Mouse (Mus musculus): Measurements from ENCODE around the gene Prss48. TPM values are rescaled to one million over a fixed set of nuclear protein-coding genes. Genes with fewer than 3 reads are reported as not detected.
"Not testable (repeated sequence)": the region's sequence is repeated elsewhere in the genome, so short reads cannot be mapped to it uniquely, and the experiment has no call there.

The Prss48 gene
- polyA plus RNA-seq, 1 experiment from 2014 or later = not detected

- Histone ChIP-seq H3K27ac (no peak overlapping the region), H3K9me3 (no peaks in the 10 kb centered on the region), H3K36me3 (no peaks in the 10 kb centered on the region), H3K4me1 (replicated peaks) (0 out of 2 replicates have a peak, but pooled peaks cover 3% of the 10 kb centered on the region), H3K27me3 (ENCODE audit: insufficient read depth, poor library complexity, severe bottlenecking) (no peaks in the 10 kb centered on the region), H3K4me3 (no peak overlapping the region)
- 74% methylated on average over 5 of the region's 5 CpGs for WGBS
- DNase-seq (ENCODE audit: low spot score) = no peak
These were observed 10.5 kb downstream of the Prss48 start for GRCm38 (mm10) chr3:85991802-85992156.

- no peak for DNase-seq (ENCODE audit: low spot score)
- Histone ChIP-seq H3K4me3 (no peak overlapping the region), H3K9me3 (no peaks in the 10 kb centered on the region), H3K27me3 (ENCODE audit: insufficient read depth, poor library complexity, severe bottlenecking) (no peaks in the 10 kb centered on the region), H3K27ac (no peak overlapping the region), H3K36me3 (no peaks in the 10 kb centered on the region), H3K4me1 (replicated peaks) (0 out of 2 replicates have a peak, but pooled peaks cover 3% of the 10 kb centered on the region)
- 77% methylated on average over 6 of the region's 6 CpGs for WGBS
These were observed 11.0 kb downstream of the Prss48 start for GRCm38 (mm10) chr3:85991140-85991801.

GRCm38 (mm10) chr3:85987225-85987624 lies 15.1 kb downstream of the Prss48 start:
- H3K9me3 ChIP-seq = no peaks in the 10 kb centered on the region
- no peak overlapping the region for H3K27ac ChIP-seq
- H3K4me3 ChIP-seq = no peak overlapping the region
- H3K36me3 ChIP-seq = no peaks in the 10 kb centered on the region
- H3K4me1 ChIP-seq (replicated peaks) = 0 out of 2 replicates have a peak, but pooled peaks cover 3% of the 10 kb centered on the region
- WGBS = 92% methylated on average over 2 of the region's 2 CpGs
- DNase-seq (ENCODE audit: low spot score) = no peak
- no peaks in the 10 kb centered on the region for H3K27me3 ChIP-seq (ENCODE audit: insufficient read depth, poor library complexity, severe bottlenecking)

GRCm38 (mm10) chr3:85984537-85984936 lies 17.8 kb downstream of the Prss48 start:
- H3K27ac ChIP-seq = no peak overlapping the region
- H3K4me3 ChIP-seq = no peak overlapping the region
- H3K27me3 ChIP-seq (ENCODE audit: insufficient read depth, poor library complexity, severe bottlenecking) = no peaks in the 10 kb centered on the region
- H3K36me3 ChIP-seq = no peaks in the 10 kb centered on the region
- 92% methylated on average over 6 of the region's 6 CpGs for WGBS
- no peaks in the 10 kb centered on the region for H3K4me1 ChIP-seq (replicated peaks)
- H3K9me3 ChIP-seq = no peaks in the 10 kb centered on the region
- no peak for DNase-seq (ENCODE audit: low spot score)

GRCm38 (mm10) chr3:85981761-85982160 lies 20.5 kb downstream of the Prss48 start:
- not testable (repeated sequence) for DNase-seq (ENCODE audit: low spot score); H3K4me3 ChIP-seq; H3K27me3 ChIP-seq (ENCODE audit: insufficient read depth, poor library complexity, severe bottlenecking); H3K9me3 ChIP-seq; H3K36me3 ChIP-seq; H3K27ac ChIP-seq; H3K4me1 ChIP-seq (replicated peaks)
- WGBS = 81% methylated on average over 3 of the region's 3 CpGs

- H3K36me3 ChIP-seq = no peaks in the 10 kb centered on the region
- no peak for DNase-seq (ENCODE audit: low spot score)
- no peaks in the 10 kb centered on the region for H3K4me1 ChIP-seq (replicated peaks)
- no peaks in the 10 kb centered on the region for H3K9me3 ChIP-seq
- no peaks in the 10 kb centered on the region for H3K27me3 ChIP-seq (ENCODE audit: insufficient read depth, poor library complexity, severe bottlenecking)
- WGBS = 94% methylated on average over 4 of the region's 4 CpGs
- H3K4me3 ChIP-seq = no peak overlapping the region
- H3K27ac ChIP-seq = no peak overlapping the region
These were observed 22.3 kb downstream of the Prss48 start for GRCm38 (mm10) chr3:85980036-85980435.

GRCm38 (mm10) chr3:85974451-85974850 lies 27.8 kb downstream of the Prss48 start:
- WGBS = 81% methylated on average over 4 of the region's 4 CpGs
- Histone ChIP-seq H3K27ac (no peak overlapping the region), H3K9me3 (no peaks in the 10 kb centered on the region), H3K4me3 (no peak overlapping the region), H3K4me1 (replicated peaks) (peaks cover 31% of the 10 kb centered on the region), H3K27me3 (ENCODE audit: insufficient read depth, poor library complexity, severe bottlenecking) (0 out of 2 replicates have a peak, but pooled peaks cover 4% of the 10 kb centered on the region), H3K36me3 (no peaks in the 10 kb centered on the region)
- DNase-seq (ENCODE audit: low spot score) = no peak

GRCm38 (mm10) chr3:85973376-85974140 lies 28.7 kb downstream of the Prss48 start:
- Histone ChIP-seq H3K36me3 (no peaks in the 10 kb centered on the region), H3K4me3 (no peak overlapping the region), H3K9me3 (no peaks in the 10 kb centered on the region), H3K27me3 (ENCODE audit: insufficient read depth, poor library complexity, severe bottlenecking) (0 out of 2 replicates have a peak, but pooled peaks cover 4% of the 10 kb centered on the region), H3K27ac (no peak overlapping the region), H3K4me1 (replicated peaks) (peaks cover 31% of the 10 kb centered on the region)
- 92% methylated on average over 10 of the region's 10 CpGs for WGBS
- no peak for DNase-seq (ENCODE audit: low spot score)

- Histone ChIP-seq H3K9me3 (no peaks in the 10 kb centered on the region), H3K4me1 (replicated peaks) (peaks cover 31% of the 10 kb centered on the region), H3K27ac (peak overlapping the region; percentile 94), H3K36me3 (no peaks in the 10 kb centered on the region), H3K27me3 (ENCODE audit: insufficient read depth, poor library complexity, severe bottlenecking) (0 out of 2 replicates have a peak, but pooled peaks cover 4% of the 10 kb centered on the region), H3K4me3 (peak overlapping the region; percentile 81)
- DNase-seq (ENCODE audit: low spot score) = no peak
- WGBS = 1% methylated on average over 13 of the region's 13 CpGs
These were observed 30.7 kb downstream of the Prss48 start for GRCm38 (mm10) chr3:85971599-85971975.

GRCm38 (mm10) chr3:85970742-85971598 lies 31.3 kb downstream of the Prss48 start, which contains the start of gene Sh3d19:
TSS of gene Sh3d19 (plus strand) at chr3:85971109.
- Histone ChIP-seq H3K27ac (peak within 1 kb of the TSS; percentile 94), H3K9me3 (no peaks in the 10 kb centered on the region)

GRCm38 (mm10) chr3:85969040-85969439 lies 33.3 kb downstream of the Prss48 start:
- Histone ChIP-seq H3K4me1 (replicated peaks) (peaks cover 31% of the 10 kb centered on the region), H3K4me3 (no peak overlapping the region), H3K36me3 (no peaks in the 10 kb centered on the region), H3K9me3 (no peaks in the 10 kb centered on the region), H3K27me3 (ENCODE audit: insufficient read depth, poor library complexity, severe bottlenecking) (0 out of 2 replicates have a peak, but pooled peaks cover 4% of the 10 kb centered on the region), H3K27ac (no peak overlapping the region)
- no peak for DNase-seq (ENCODE audit: low spot score)
- 87% methylated on average over 8 of the region's 8 CpGs for WGBS

More at GRCm38 (mm10) chr3:85970742-85971598, 31.3 kb downstream of the Prss48 start, which contains the start of gene Sh3d19:
- 0 out of 2 replicates have a peak, but pooled peaks cover 4% of the 10 kb centered on the region for H3K27me3 ChIP-seq (ENCODE audit: insufficient read depth, poor library complexity, severe bottlenecking)
- peak; percentile 82 for DNase-seq (ENCODE audit: low spot score)
- WGBS = under 1% methylated on average over 73 of the region's 73 CpGs
- H3K4me3 ChIP-seq = peak within 1 kb of the TSS; percentile 81
- H3K36me3 ChIP-seq = no peaks in the 10 kb centered on the region
- H3K4me1 ChIP-seq (replicated peaks) = peaks cover 31% of the 10 kb centered on the region

- no peak for DNase-seq (ENCODE audit: low spot score)
- Histone ChIP-seq H3K27me3 (ENCODE audit: insufficient read depth, poor library complexity, severe bottlenecking) (0 out of 2 replicates have a peak, but pooled peaks cover 4% of the 10 kb centered on the region), H3K4me3 (no peak overlapping the region), H3K9me3 (peaks cover 7% of the 10 kb centered on the region), H3K36me3 (no peaks in the 10 kb centered on the region), H3K4me1 (replicated peaks) (peaks cover 10% of the 10 kb centered on the region), H3K27ac (no peak overlapping the region)
- WGBS = 90% methylated on average over 4 of the region's 4 CpGs
These were observed 36.8 kb downstream of the Prss48 start for GRCm38 (mm10) chr3:85965479-85965878.

Measured in hindbrain, embryonic 10.5 days (tissue).